Mouse (Mus musculus): ENCODE results near the gene Tppp3. TPM values are rescaled to one million over a fixed set of nuclear protein-coding genes. Genes with fewer than 3 reads are reported as not detected.

Gene Tppp3
- polyA plus RNA-seq, 1 experiment: 60.5 TPM

- Histone ChIP-seq H3K4me1 (ENCODE audit: control insufficient read depth, insufficient read depth, insufficient read length, low read length) (peaks cover 18% of the 10 kb centered on the region), H3K27me3 (ENCODE audit: control insufficient read depth, insufficient read depth, low read length) (no peaks in the 10 kb centered on the region), H3K4me3 (ENCODE audit: low read depth, low read length) (peak overlapping the region; percentile 32), H3K27ac (ENCODE audit: insufficient read depth, low read depth, low read length) (no peak overlapping the region), H3K36me3 (ENCODE audit: control insufficient read depth, insufficient read depth, low read length) (no peaks in the 10 kb centered on the region)
- 12% methylated on average over 12 of the region's 12 CpGs for WGBS
- TF ChIP-seq CTCF (IDR thresholded peaks at IDR 0.05; ENCODE audit: extremely low read depth, insufficient read length, insufficient replicate concordance, low read depth, low read length) (peak; percentile 94; the same call in 1 of the 2 replicates), POLR2A (IDR thresholded peaks at IDR 0.05; ENCODE audit: low read depth, low read length) (peak; percentile 23; the same call in 1 of the 2 replicates)
These were observed 44.8 kb upstream of the Tppp3 start for GRCm38 (mm10) chr8:105516018-105516645.

DNA sequence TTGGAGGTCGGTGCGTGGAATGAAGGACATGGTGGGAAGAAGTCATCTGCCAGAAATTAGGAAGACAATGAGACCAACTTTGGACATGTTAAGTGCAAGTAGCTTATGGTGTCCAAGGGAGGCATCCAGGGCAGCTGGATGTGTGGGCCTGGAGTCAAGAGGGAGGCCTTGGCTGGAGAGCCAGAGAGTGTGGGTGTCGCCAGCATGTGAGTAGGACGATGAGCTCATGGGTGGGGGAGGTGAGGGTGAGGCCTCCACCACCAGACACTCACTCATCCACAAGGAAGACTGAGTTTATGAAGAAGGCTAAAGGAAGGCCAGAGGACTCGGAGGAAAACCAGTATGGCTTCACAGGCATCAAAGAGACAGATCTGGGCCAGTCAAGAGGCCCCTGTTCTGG is 43.3 kb upstream of the Tppp3 start:
- Histone ChIP-seq H3K36me3 (ENCODE audit: control insufficient read depth, insufficient read depth, low read length) (no peaks in the 10 kb centered on the region), H3K27me3 (ENCODE audit: control insufficient read depth, insufficient read depth, low read length) (no peaks in the 10 kb centered on the region), H3K4me1 (ENCODE audit: control insufficient read depth, insufficient read depth, insufficient read length, low read length) (peaks cover 18% of the 10 kb centered on the region), H3K27ac (ENCODE audit: insufficient read depth, low read depth, low read length) (no peak overlapping the region), H3K4me3 (ENCODE audit: low read depth, low read length) (no peak overlapping the region)
- TF ChIP-seq CTCF (IDR thresholded peaks at IDR 0.05; ENCODE audit: extremely low read depth, insufficient read length, insufficient replicate concordance, low read depth, low read length) (no peak), POLR2A (IDR thresholded peaks at IDR 0.05; ENCODE audit: low read depth, low read length) (no peak)
- 79% methylated on average over 5 of the region's 5 CpGs for WGBS

- no peaks in the 10 kb centered on the region for H3K36me3 ChIP-seq (ENCODE audit: control insufficient read depth, insufficient read depth, low read length)
- 0 out of 2 replicates have a peak, but pooled peaks cover under 1% of the 10 kb centered on the region for H3K27me3 ChIP-seq (ENCODE audit: control insufficient read depth, insufficient read depth, low read length)
- no peak overlapping the region for H3K4me3 ChIP-seq (ENCODE audit: low read depth, low read length)
- TF ChIP-seq POLR2A (IDR thresholded peaks at IDR 0.05; ENCODE audit: low read depth, low read length) (no peak), CTCF (IDR thresholded peaks at IDR 0.05; ENCODE audit: extremely low read depth, insufficient read length, insufficient replicate concordance, low read depth, low read length) (no peak)
- H3K4me1 ChIP-seq (ENCODE audit: control insufficient read depth, insufficient read depth, insufficient read length, low read length): peaks cover 15% of the 10 kb centered on the region
- no peak overlapping the region for H3K27ac ChIP-seq (ENCODE audit: insufficient read depth, low read depth, low read length)
- 89% methylated on average over 6 of the region's 6 CpGs for WGBS
These were observed 42.9 kb upstream of the Tppp3 start for GRCm38 (mm10) chr8:105514194-105514593.

DNA sequence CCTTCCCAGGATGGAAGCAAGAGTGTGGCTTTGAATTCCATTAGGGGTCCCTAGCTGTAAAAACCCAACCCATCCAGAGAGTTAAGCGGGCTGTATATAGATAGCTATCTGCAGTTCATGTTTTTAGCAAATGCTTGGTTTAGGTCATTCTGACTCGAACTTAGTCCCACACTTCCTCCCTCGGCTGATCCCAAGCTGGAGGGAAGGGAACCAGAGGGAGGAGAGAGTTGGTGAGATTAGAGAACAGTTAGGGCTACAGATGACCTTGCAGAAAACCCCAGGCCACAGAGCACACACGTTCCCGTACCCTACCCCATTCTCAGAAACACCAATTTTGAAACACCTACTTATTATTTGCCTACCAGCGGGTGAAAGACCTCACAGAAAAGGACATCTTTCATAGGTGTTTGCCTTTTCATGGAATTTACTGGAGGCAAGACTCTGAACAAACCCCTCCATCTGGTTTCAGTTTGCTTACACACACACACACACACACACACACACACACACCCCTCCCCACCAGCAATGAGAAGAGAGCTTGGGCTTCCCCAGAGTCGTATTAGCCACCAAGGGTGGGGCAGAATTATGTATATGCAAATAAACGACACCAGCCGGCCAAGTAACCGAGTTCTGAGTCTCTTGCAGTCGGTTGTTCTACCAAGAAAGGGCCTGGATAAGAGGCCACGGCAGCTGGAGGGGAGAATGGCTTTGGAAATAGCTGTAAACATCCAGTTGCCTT is 38.8 kb upstream of the Tppp3 start:
- Histone ChIP-seq H3K4me3 (ENCODE audit: low read depth, low read length) (no peak overlapping the region), H3K36me3 (ENCODE audit: control insufficient read depth, insufficient read depth, low read length) (no peaks in the 10 kb centered on the region), H3K27ac (ENCODE audit: insufficient read depth, low read depth, low read length) (no peak overlapping the region), H3K27me3 (ENCODE audit: control insufficient read depth, insufficient read depth, low read length) (0 out of 2 replicates have a peak, but pooled peaks cover 4% of the 10 kb centered on the region), H3K4me1 (ENCODE audit: control insufficient read depth, insufficient read depth, insufficient read length, low read length) (no peaks in the 10 kb centered on the region; the same call in 1 of the 2 replicates)
- TF ChIP-seq POLR2A (IDR thresholded peaks at IDR 0.05; ENCODE audit: low read depth, low read length): no peak
- TF ChIP-seq CTCF (IDR thresholded peaks at IDR 0.05; ENCODE audit: extremely low read depth, insufficient read length, insufficient replicate concordance, low read depth, low read length): no peak
- 27% methylated on average over 12 of the region's 12 CpGs for WGBS

DNA sequence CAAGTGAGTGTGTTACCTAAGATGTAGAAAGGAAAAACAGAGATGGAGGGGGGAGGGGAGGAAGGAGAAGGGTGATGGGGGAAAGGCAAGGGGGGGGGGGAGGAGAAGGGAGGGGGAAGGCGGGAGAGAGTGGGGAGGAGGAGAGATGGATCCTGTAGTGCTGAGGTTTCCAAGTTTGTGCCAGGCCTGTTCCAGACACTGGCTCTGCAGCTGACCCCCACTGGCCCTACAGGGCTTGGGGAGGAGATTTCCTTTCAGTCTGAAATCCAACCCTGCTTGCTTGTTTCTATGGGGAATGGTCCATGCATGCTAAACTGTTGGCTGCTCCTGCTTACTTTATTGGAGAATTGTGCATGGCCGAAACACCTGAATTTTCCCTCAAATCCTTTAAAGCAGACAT is 37.4 kb upstream of the Tppp3 start:
- Histone ChIP-seq H3K4me3 (ENCODE audit: low read depth, low read length) (no peak overlapping the region), H3K27me3 (ENCODE audit: control insufficient read depth, insufficient read depth, low read length) (0 out of 2 replicates have a peak, but pooled peaks cover 4% of the 10 kb centered on the region), H3K27ac (ENCODE audit: insufficient read depth, low read depth, low read length) (no peak overlapping the region), H3K36me3 (ENCODE audit: control insufficient read depth, insufficient read depth, low read length) (no peaks in the 10 kb centered on the region), H3K4me1 (ENCODE audit: control insufficient read depth, insufficient read depth, insufficient read length, low read length) (no peaks in the 10 kb centered on the region; the same call in 1 of the 2 replicates)
- TF ChIP-seq POLR2A (IDR thresholded peaks at IDR 0.05; ENCODE audit: low read depth, low read length) (no peak), CTCF (IDR thresholded peaks at IDR 0.05; ENCODE audit: extremely low read depth, insufficient read length, insufficient replicate concordance, low read depth, low read length) (no peak)
- 75% methylated on average over 2 of the region's 2 CpGs for WGBS

GRCm38 (mm10) chr8:105506977-105507376 is 35.7 kb upstream of the Tppp3 start:
- H3K36me3 ChIP-seq (ENCODE audit: control insufficient read depth, insufficient read depth, low read length): no peaks in the 10 kb centered on the region
- WGBS: 70% methylated on average over 6 of the region's 6 CpGs
- no peak overlapping the region for H3K27ac ChIP-seq (ENCODE audit: insufficient read depth, low read depth, low read length)
- no peaks in the 10 kb centered on the region; the same call in 1 of the 2 replicates for H3K4me1 ChIP-seq (ENCODE audit: control insufficient read depth, insufficient read depth, insufficient read length, low read length)
- no peak for TF ChIP-seq CTCF (IDR thresholded peaks at IDR 0.05; ENCODE audit: extremely low read depth, insufficient read length, insufficient replicate concordance, low read depth, low read length)
- no peak for TF ChIP-seq POLR2A (IDR thresholded peaks at IDR 0.05; ENCODE audit: low read depth, low read length)
- 0 out of 2 replicates have a peak, but pooled peaks cover 4% of the 10 kb centered on the region for H3K27me3 ChIP-seq (ENCODE audit: control insufficient read depth, insufficient read depth, low read length)
- no peak overlapping the region for H3K4me3 ChIP-seq (ENCODE audit: low read depth, low read length)

GRCm38 (mm10) chr8:105504617-105505016 is 33.3 kb upstream of the Tppp3 start:
- H3K27ac ChIP-seq (ENCODE audit: insufficient read depth, low read depth, low read length): no peak overlapping the region
- H3K4me1 ChIP-seq (ENCODE audit: control insufficient read depth, insufficient read depth, insufficient read length, low read length): peaks cover 2% of the 10 kb centered on the region; the same call in 1 of the 2 replicates
- 0 out of 2 replicates have a peak, but pooled peaks cover 4% of the 10 kb centered on the region for H3K27me3 ChIP-seq (ENCODE audit: control insufficient read depth, insufficient read depth, low read length)
- 83% methylated on average over 3 of the region's 3 CpGs for WGBS
- H3K36me3 ChIP-seq (ENCODE audit: control insufficient read depth, insufficient read depth, low read length): no peaks in the 10 kb centered on the region
- TF ChIP-seq CTCF (IDR thresholded peaks at IDR 0.05; ENCODE audit: extremely low read depth, insufficient read length, insufficient replicate concordance, low read depth, low read length) (no peak), POLR2A (IDR thresholded peaks at IDR 0.05; ENCODE audit: low read depth, low read length) (no peak)
- no peak overlapping the region for H3K4me3 ChIP-seq (ENCODE audit: low read depth, low read length)
